In the genomic region with DNA sequence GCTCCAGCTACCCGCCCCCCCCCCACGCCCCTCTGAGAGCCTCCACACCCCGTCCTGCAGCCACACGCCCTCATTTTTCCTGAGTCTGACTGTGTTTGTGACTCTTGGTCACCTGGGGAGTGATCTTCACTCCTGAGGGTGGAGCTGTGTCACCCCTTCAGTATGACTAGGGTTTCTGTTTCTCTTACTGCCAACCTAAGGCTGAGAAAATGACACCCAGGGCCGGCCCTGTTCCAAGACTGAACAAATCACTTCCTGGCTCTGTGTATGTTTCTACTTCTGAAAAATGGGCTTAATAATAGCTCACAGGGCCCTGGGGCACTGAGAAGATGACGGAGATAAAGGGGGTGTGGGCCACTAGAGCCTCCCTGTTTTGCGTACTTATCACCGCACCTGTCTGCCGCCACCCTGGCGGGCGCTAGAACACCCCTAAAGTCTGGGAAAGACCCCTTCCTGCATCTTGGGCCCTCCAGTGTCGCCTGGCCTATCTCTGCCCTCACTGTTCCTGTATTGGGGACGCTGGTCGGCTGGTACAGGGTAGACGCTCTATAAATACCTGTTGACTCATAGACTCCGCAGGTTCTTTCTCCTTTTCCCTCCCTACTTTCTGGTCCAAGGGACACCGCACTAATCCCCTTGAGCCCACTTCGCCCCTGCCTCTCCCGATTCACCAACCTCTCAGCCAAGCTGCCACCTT, we compare ENCODE assay signal across 10 mouse cellular contexts. TPM values are rescaled to one million over a fixed set of nuclear protein-coding genes. Genes with fewer than 3 reads are reported as not detected.
DNase-seq lines count a peak whose midpoint lies in the region; ATAC-seq and TF ChIP-seq lines count a peak whose summit lies in the region.
"Had no signal": no experiment of that assay in that cellular context is flagged by ENCODE, and none has a peak within 500 bp of the region (broad histone marks: within the 10 kb centered on the region; RNA-seq: fewer than 3 reads in every experiment).

No protein-coding gene starts in this region.

- peak overlapping the region; percentile 54 for H3K9ac ChIP-seq in kidney, embryonic 14.5 days (ENCODE audit: low read depth, low read length)
- H3K9ac ChIP-seq in embryonic facial prominence, embryonic 13.5 days = peak overlapping the region; percentile 58; the same call in 1 of the 2 replicates
- no peak overlapping the region for H3K9ac ChIP-seq in hindbrain, embryonic 15.5 days
- peak overlapping the region; percentile 37; the same call in 1 of the 2 replicates for H3K9ac ChIP-seq in lung, postnatal 0 days (replicated peaks; ENCODE audit: low read depth)

- H3K4me3 ChIP-seq in kidney, embryonic 14.5 days (ENCODE audit: low read length) = peak overlapping the region; percentile 36
- peak overlapping the region; percentile 36 for H3K4me3 ChIP-seq in embryonic facial prominence, embryonic 13.5 days
- H3K4me3 ChIP-seq in hindbrain, embryonic 15.5 days = no peak overlapping the region
- peak overlapping the region; percentile 38 for H3K4me3 ChIP-seq in lung, postnatal 0 days (ENCODE audit: low read depth, low read length)
- H3K4me3 ChIP-seq: myocyte had no signal

- TF ChIP-seq CTCF in lung, postnatal 0 days (IDR thresholded peaks at IDR 0.05) = no peak

- peak; percentile 40; the same call in 1 of the 2 replicates for ATAC-seq in kidney, embryonic 14.5 days (ENCODE audit: low FRiP score, low TSS enrichment)
- peak; percentile 17; the same call in 1 of the 2 replicates for ATAC-seq in embryonic facial prominence, embryonic 13.5 days (ENCODE audit: insufficient number of reproducible peaks, insufficient read depth, low FRiP score, low TSS enrichment, low read depth)
- no peak for ATAC-seq in hindbrain, embryonic 15.5 days (ENCODE audit: low FRiP score, low read depth)
- ATAC-seq in lung, postnatal 0 days = peak; percentile 65

- peak; percentile 34; the same call in 1 of the 2 replicates for TF ChIP-seq EP300 in lung, postnatal 0 days (IDR thresholded peaks at IDR 0.05)

- peaks cover 5% of the 10 kb centered on the region for H3K27me3 ChIP-seq in kidney, embryonic 14.5 days (ENCODE audit: control insufficient read depth, insufficient read depth, low read length)
- peaks cover 27% of the 10 kb centered on the region for H3K27me3 ChIP-seq in embryonic facial prominence, embryonic 13.5 days
- H3K27me3 ChIP-seq in hindbrain, embryonic 15.5 days = peaks cover 18% of the 10 kb centered on the region
- H3K27me3 ChIP-seq in lung, postnatal 0 days (replicated peaks; ENCODE audit: insufficient read depth, low read length) = no peaks in the 10 kb centered on the region

- peak overlapping the region; percentile 42 for H3K4me2 ChIP-seq in kidney, embryonic 14.5 days (replicated peaks; ENCODE audit: low read depth, low read length)
- H3K4me2 ChIP-seq in embryonic facial prominence, embryonic 13.5 days = peak overlapping the region; percentile 54
- peak overlapping the region; percentile 39 for H3K4me2 ChIP-seq in hindbrain, embryonic 15.5 days
- H3K4me2 ChIP-seq in lung, postnatal 0 days (replicated peaks; ENCODE audit: low read depth, low read length) = peak overlapping the region; percentile 50

- no peaks in the 10 kb centered on the region for H3K36me3 ChIP-seq in kidney, embryonic 14.5 days (ENCODE audit: control insufficient read depth, insufficient read depth, low read length)
- H3K36me3 ChIP-seq in embryonic facial prominence, embryonic 13.5 days = no peaks in the 10 kb centered on the region
- H3K36me3 ChIP-seq in hindbrain, embryonic 15.5 days = no peaks in the 10 kb centered on the region
- 0 out of 2 replicates have a peak, but pooled peaks cover 1% of the 10 kb centered on the region for H3K36me3 ChIP-seq in lung, postnatal 0 days (ENCODE audit: insufficient read depth, low read length)

- no peak for DNase-seq in kidney, postnatal 4 days
- DNase-seq in lung, postnatal 0 days (ENCODE audit: low spot score) = peak; percentile 64
- no peak for DNase-seq in spleen, postnatal 14 days (ENCODE audit: low spot score in 2 of 2)
- no peak for DNase-seq in adrenal gland, adult 8-10 months
- no peak for DNase-seq in gastrocnemius, postnatal 25 days
- DNase-seq: thymus, postnatal 14 days had no signal

- H3K9me3 ChIP-seq in kidney, embryonic 14.5 days (ENCODE audit: control insufficient read depth, low read length) = no peaks in the 10 kb centered on the region
- no peaks in the 10 kb centered on the region for H3K9me3 ChIP-seq in embryonic facial prominence, embryonic 13.5 days
- H3K9me3 ChIP-seq in hindbrain, embryonic 15.5 days = no peaks in the 10 kb centered on the region
- H3K9me3 ChIP-seq in lung, postnatal 0 days (ENCODE audit: low read length) = no peaks in the 10 kb centered on the region

- peaks cover 10% of the 10 kb centered on the region for H3K4me1 ChIP-seq in kidney, embryonic 14.5 days (ENCODE audit: control insufficient read depth, insufficient read depth, low read length)
- peaks cover 14% of the 10 kb centered on the region for H3K4me1 ChIP-seq in embryonic facial prominence, embryonic 13.5 days
- peaks cover 12% of the 10 kb centered on the region for H3K4me1 ChIP-seq in hindbrain, embryonic 15.5 days (replicated peaks)
- H3K4me1 ChIP-seq in lung, postnatal 0 days (ENCODE audit: insufficient read depth, low read depth, low read length) = peaks cover 4% of the 10 kb centered on the region

- H3K27ac ChIP-seq in kidney, embryonic 14.5 days (ENCODE audit: low read depth, low read length) = 0 out of 2 replicates have a peak overlapping the region, but pooled peaks have one; percentile 42
- no peak overlapping the region for H3K27ac ChIP-seq in embryonic facial prominence, embryonic 13.5 days
- H3K27ac ChIP-seq in hindbrain, embryonic 15.5 days (replicated peaks) = no peak overlapping the region
- peak overlapping the region; percentile 91 for H3K27ac ChIP-seq in lung, postnatal 0 days (ENCODE audit: low read length)

- WGBS in kidney, embryonic 14.5 days = 22% methylated on average over 19 of the region's 19 CpGs
- WGBS in embryonic facial prominence, embryonic 13.5 days = 16% methylated on average over 19 of the region's 19 CpGs
- 25% methylated on average over 19 of the region's 19 CpGs for WGBS in hindbrain, embryonic 15.5 days
- WGBS in lung, postnatal 0 days = 12% methylated on average over 19 of the region's 19 CpGs

RNA-seq across cellular contexts. Expression of a gene that starts 0.5 kb away (rescaled TPM):
- 5.0 and 6.4 TPM in 2 replicates for polyA plus RNA-seq in kidney, embryonic 14.5 days (2014; fragmentation: Nextera tagmentation; extraction: Ambion mirVana)
- 2.9 and 3.9 TPM in 2 replicates for polyA plus RNA-seq in embryonic facial prominence, embryonic 13.5 days (2015; fragmentation: Nextera tagmentation; extraction: Ambion mirVana)
- polyA plus RNA-seq in hindbrain, embryonic 15.5 days (2015; fragmentation: Nextera tagmentation; extraction: Ambion mirVana) = 0.10 and 0.30 TPM in 2 replicates
- polyA plus RNA-seq in lung, postnatal 0 days (2015; fragmentation: Nextera tagmentation; extraction: Ambion mirVana) = 11.9 and 13.0 TPM in 2 replicates
- total RNA-seq in adrenal gland, adult 8-10 months (2022) = under 1 TPM; 0.17 to 0.65 (median 0.46) TPM
- 10 to 100 TPM; 22.8 to 32.8 TPM for total RNA-seq in gastrocnemius, postnatal 25 days (2021)

RNA-seq across cellular contexts. Expression of a gene that starts 5.7 kb away (rescaled TPM):
- polyA plus RNA-seq in kidney, embryonic 14.5 days (2014; fragmentation: Nextera tagmentation; extraction: Ambion mirVana) = 0.41 TPM in 1 of 2 replicates, not detected in the other
- 0.72 TPM in 1 of 2 replicates, not detected in the other for polyA plus RNA-seq in embryonic facial prominence, embryonic 13.5 days (2015; fragmentation: Nextera tagmentation; extraction: Ambion mirVana)
- polyA plus RNA-seq in hindbrain, embryonic 15.5 days (2015; fragmentation: Nextera tagmentation; extraction: Ambion mirVana) = 0.48 and 0.64 TPM in 2 replicates
- 0.31 TPM in 1 of 2 replicates, not detected in the other for polyA plus RNA-seq in lung, postnatal 0 days (2015; fragmentation: Nextera tagmentation; extraction: Ambion mirVana)
- not detected for total RNA-seq in adrenal gland, adult 8-10 months (2022)
- total RNA-seq in gastrocnemius, postnatal 25 days (2021) = not detected

RNA-seq across cellular contexts. Expression of a gene that starts 7.7 kb away (rescaled TPM):
- polyA plus RNA-seq in kidney, embryonic 14.5 days (2014; fragmentation: Nextera tagmentation; extraction: Ambion mirVana) = 17.5 and 18.9 TPM in 2 replicates
- polyA plus RNA-seq in embryonic facial prominence, embryonic 13.5 days (2015; fragmentation: Nextera tagmentation; extraction: Ambion mirVana) = 18.8 and 19.7 TPM in 2 replicates
- polyA plus RNA-seq in hindbrain, embryonic 15.5 days (2015; fragmentation: Nextera tagmentation; extraction: Ambion mirVana) = 13.3 and 13.8 TPM in 2 replicates
- 9.0 and 9.2 TPM in 2 replicates for polyA plus RNA-seq in lung, postnatal 0 days (2015; fragmentation: Nextera tagmentation; extraction: Ambion mirVana)
- total RNA-seq in adrenal gland, adult 8-10 months (2022) = 10 to 100 TPM; 10.4 to 11.6 (median 11.6) TPM
- 1 to 10 TPM; 3.3 to 4.4 TPM for total RNA-seq in gastrocnemius, postnatal 25 days (2021)

RNA-seq across cellular contexts. Expression of a gene that starts 9.0 kb away (rescaled TPM):
- not detected in 2 replicates for polyA plus RNA-seq in kidney, embryonic 14.5 days (2014; fragmentation: Nextera tagmentation; extraction: Ambion mirVana)
- not detected in 2 replicates for polyA plus RNA-seq in embryonic facial prominence, embryonic 13.5 days (2015; fragmentation: Nextera tagmentation; extraction: Ambion mirVana)
- 0.52 and 0.83 TPM in 2 replicates for polyA plus RNA-seq in hindbrain, embryonic 15.5 days (2015; fragmentation: Nextera tagmentation; extraction: Ambion mirVana)
- polyA plus RNA-seq in lung, postnatal 0 days (2015; fragmentation: Nextera tagmentation; extraction: Ambion mirVana) = not detected in 2 replicates
- not detected for total RNA-seq in adrenal gland, adult 8-10 months (2022)
- total RNA-seq in gastrocnemius, postnatal 25 days (2021) = not detected
- polyA plus RNA-seq: myocyte had no signal

RNA-seq across cellular contexts. Expression of a gene that starts 10.5 kb away (rescaled TPM):
- polyA plus RNA-seq in kidney, embryonic 14.5 days (2014; fragmentation: Nextera tagmentation; extraction: Ambion mirVana) = 0.26 and 0.37 TPM in 2 replicates
- 0.18 TPM in 1 of 2 replicates, not detected in the other for polyA plus RNA-seq in embryonic facial prominence, embryonic 13.5 days (2015; fragmentation: Nextera tagmentation; extraction: Ambion mirVana)
- polyA plus RNA-seq in hindbrain, embryonic 15.5 days (2015; fragmentation: Nextera tagmentation; extraction: Ambion mirVana) = 0.13 and 0.34 TPM in 2 replicates
- 0.25 and 0.33 TPM in 2 replicates for polyA plus RNA-seq in lung, postnatal 0 days (2015; fragmentation: Nextera tagmentation; extraction: Ambion mirVana)
- not detected for total RNA-seq in adrenal gland, adult 8-10 months (2022)
- total RNA-seq in gastrocnemius, postnatal 25 days (2021) = 1 to 10 TPM; 1.2 to 1.4 TPM
- polyA plus RNA-seq: myocyte had no signal

Comparison
In these comparisons a context has a peak if more than half of its experiments do, and no peak if none do; other contexts are left out.
1. H3K27ac ChIP-seq: peak in kidney, embryonic 14.5 days (single experiment) and lung, postnatal 0 days (single experiment); none in embryonic facial prominence, embryonic 13.5 days (single experiment) and hindbrain, embryonic 15.5 days (single experiment).
2. Peak in every context shown above with its lines, with median percentiles within 50 percentile points of each other: H3K4me2 ChIP-seq.